Mouse (Mus musculus) neural tube, embryonic 14.5 days (tissue): ENCODE data around the gene Lin7a. TPM values are rescaled to one million over a fixed set of nuclear protein-coding genes. Genes with fewer than 3 reads are reported as not detected.

Experiments
- ATAC-seq: fragments of 200-750 bp; cut with Nextera tagmentation; 2 replicates; pipeline ENCODE4 v1.8.0; 2017; ENCODE audit warnings: low read depth, mild to moderate bottlenecking, moderate TSS enrichment, moderate library complexity
- H3K27ac ChIP-seq: fragments of 300-500 bp; sonication (generic); 2 replicates; pipeline ENCODE4 v1.5.1; 2014; ENCODE audit warnings: low read depth, mild to moderate bottlenecking, control low read depth, low read length, moderate library complexity, mixed read lengths
- H3K27me3 ChIP-seq: fragments of 300-500 bp; sonication (generic); 2 replicates; pipeline ENCODE4 v1.6.1; 2014; ENCODE audit warnings: low read length; ENCODE audit not compliant: control insufficient read depth, insufficient read depth
- H3K36me3 ChIP-seq: fragments of 300-500 bp; sonication (generic); 2 replicates; pipeline ENCODE4 v1.6.1; 2014; ENCODE audit warnings: low read length, mixed read lengths; ENCODE audit not compliant: control insufficient read depth, insufficient read depth
- H3K4me1 ChIP-seq: fragments of 300-500 bp; sonication (generic); 2 replicates; pipeline ENCODE4 v1.6.1; 2014; ENCODE audit warnings: low read length; ENCODE audit not compliant: control insufficient read depth, insufficient read depth
- H3K4me2 ChIP-seq: fragments of 300-500 bp; sonication (generic); 2 replicates; pipeline ENCODE4 v1.6.1; 2014; ENCODE audit warnings: mild to moderate bottlenecking, low read depth, low read length, control low read depth
- H3K4me3 ChIP-seq: fragments of 300-500 bp; sonication (generic); 2 replicates; pipeline ENCODE4 v1.5.1; 2014; ENCODE audit warnings: low read depth, low read length, control low read depth, mixed read lengths
- H3K9ac ChIP-seq: fragments of 300-500 bp; sonication (generic); replicated peaks from 2 replicates; pipeline ENCODE4 v1.6.1; 2014; ENCODE audit warnings: low read depth, mild to moderate bottlenecking, control low read depth, low read length, mixed read lengths
- H3K9me3 ChIP-seq: fragments of 300-500 bp; sonication (generic); 2 replicates; pipeline ENCODE4 v1.6.1; 2016; ENCODE audit warnings: low read length; ENCODE audit not compliant: control insufficient read depth
- WGBS: fragments of 180-500 bp; shearing (Covaris S2); extraction: QIAGEN DNeasy Blood & Tissue Kit; methylation state at CpG from one replicate; pipeline ENCODE4 v1.1.7; 2014; 5-methylcytosine and 5-hydroxymethylcytosine counted together
- polyA plus RNA-seq: library from polyadenylated mRNA; unstranded; fragments of >200 nt; fragmentation: Nextera tagmentation; extraction: Ambion mirVana; gene quantifications from 2 replicates; pipeline ENCODE4 v1.2.1, GENCODE M21; 2014

Gene Lin7a
- polyA plus RNA-seq, 1 experiment from 2014 or later, result 52.4 TPM

- 89% methylated on average over 7 of the region's 7 CpGs for WGBS
- no peaks in the 10 kb centered on the region for H3K36me3 ChIP-seq
- H3K27ac ChIP-seq, result no peak overlapping the region
- no peak overlapping the region for H3K4me3 ChIP-seq
- no peaks in the 10 kb centered on the region for H3K9me3 ChIP-seq
- H3K4me1 ChIP-seq, result no peaks in the 10 kb centered on the region
- H3K27me3 ChIP-seq, result no peaks in the 10 kb centered on the region
- no peak overlapping the region for H3K9ac ChIP-seq
- no peak for ATAC-seq
- H3K4me2 ChIP-seq, result no peak overlapping the region
These were observed 36.8 kb upstream of the Lin7a start for GRCm38 (mm10) chr10:107234421-107235400.

DNA sequence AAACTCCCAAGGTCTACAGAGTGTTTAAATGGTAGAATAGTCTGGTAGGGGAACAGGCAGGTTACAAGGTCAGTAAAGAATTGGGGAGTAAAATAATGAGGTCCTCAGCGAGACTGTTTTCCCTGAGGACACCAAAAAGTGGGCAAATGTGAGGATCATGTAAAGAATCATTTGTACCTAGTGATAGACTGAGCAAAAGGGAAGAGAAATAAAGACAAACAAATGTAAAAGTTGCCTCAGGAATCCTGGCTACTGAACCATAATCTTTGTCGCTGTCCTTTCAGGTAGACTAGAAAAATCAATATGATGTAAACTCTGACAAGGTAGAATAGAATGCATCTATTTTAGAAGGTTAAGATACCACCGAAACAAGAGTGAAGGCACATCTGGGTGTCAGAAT lies 36.0 kb upstream of the Lin7a start:
- H3K27me3 ChIP-seq, result no peaks in the 10 kb centered on the region
- no peak overlapping the region for H3K4me3 ChIP-seq
- 88% methylated on average over 3 of the region's 3 CpGs for WGBS
- H3K4me2 ChIP-seq, result no peak overlapping the region
- ATAC-seq, result no peak
- no peak overlapping the region for H3K27ac ChIP-seq
- H3K36me3 ChIP-seq, result no peaks in the 10 kb centered on the region
- no peaks in the 10 kb centered on the region for H3K9me3 ChIP-seq
- no peaks in the 10 kb centered on the region for H3K4me1 ChIP-seq
- no peak overlapping the region for H3K9ac ChIP-seq

GRCm38 (mm10) chr10:107236211-107236610 lies 35.3 kb upstream of the Lin7a start:
- H3K27ac ChIP-seq, result no peak overlapping the region

DNA sequence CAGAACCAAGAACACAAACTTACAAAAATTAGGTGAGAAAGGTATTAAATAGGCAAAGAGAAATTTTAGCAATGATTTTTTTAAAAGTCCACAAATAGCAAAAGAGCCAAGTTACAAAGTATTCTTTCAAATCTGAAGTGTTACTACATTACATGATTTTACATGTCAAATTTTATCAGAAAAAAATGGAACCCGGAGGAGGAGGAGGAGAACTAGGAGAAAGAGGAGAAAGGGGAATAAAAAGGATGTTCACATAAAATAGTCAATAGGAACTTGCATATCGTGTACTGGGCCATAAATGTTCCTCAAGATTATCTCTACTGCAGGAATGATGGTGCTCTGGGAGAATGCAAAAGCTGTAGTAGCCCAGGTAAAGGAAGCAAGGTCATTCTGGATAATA lies 34.4 kb upstream of the Lin7a start:
- Histone ChIP-seq H3K4me3 (no peak overlapping the region), H3K27ac (no peak overlapping the region), H3K36me3 (no peaks in the 10 kb centered on the region), H3K4me1 (no peaks in the 10 kb centered on the region), H3K4me2 (no peak overlapping the region), H3K27me3 (no peaks in the 10 kb centered on the region), H3K9ac (no peak overlapping the region), H3K9me3 (no peaks in the 10 kb centered on the region)
- WGBS, result 88% methylated on average over 2 of the region's 2 CpGs
- ATAC-seq, result no peak

More at GRCm38 (mm10) chr10:107236211-107236610, 35.3 kb upstream of the Lin7a start:
- Histone ChIP-seq H3K4me3 (no peak overlapping the region), H3K9me3 (no peaks in the 10 kb centered on the region), H3K4me1 (no peaks in the 10 kb centered on the region), H3K36me3 (no peaks in the 10 kb centered on the region), H3K27me3 (no peaks in the 10 kb centered on the region), H3K4me2 (no peak overlapping the region), H3K9ac (no peak overlapping the region)
- no peak for ATAC-seq
- 65% methylated on average over 4 of the region's 4 CpGs for WGBS

DNA sequence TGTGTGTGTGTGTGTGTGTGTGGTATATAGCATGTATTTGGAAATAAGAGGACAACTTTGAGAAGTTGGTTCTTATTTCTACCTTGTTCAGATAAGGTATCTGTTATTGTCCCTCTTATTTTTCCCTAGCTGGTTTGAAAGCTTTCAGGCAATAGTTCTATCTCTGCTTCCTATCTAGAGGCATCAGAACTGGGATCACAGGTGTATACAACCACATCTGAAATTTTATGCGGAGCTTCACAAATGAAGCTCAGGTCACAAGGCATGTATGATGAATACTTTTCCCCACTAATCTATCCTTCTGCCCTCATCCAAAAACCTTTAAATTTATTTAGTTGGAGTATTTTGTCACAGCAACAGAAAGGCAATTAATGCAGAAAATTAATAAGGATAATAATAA lies 33.8 kb upstream of the Lin7a start:
- no peak overlapping the region for H3K4me2 ChIP-seq
- H3K36me3 ChIP-seq, result no peaks in the 10 kb centered on the region
- H3K9me3 ChIP-seq, result no peaks in the 10 kb centered on the region
- WGBS, result 96% methylated on average over 1 of the region's 1 CpGs
- no peak overlapping the region for H3K4me3 ChIP-seq
- no peak overlapping the region for H3K9ac ChIP-seq
- H3K27me3 ChIP-seq, result no peaks in the 10 kb centered on the region
- no peak overlapping the region for H3K27ac ChIP-seq
- no peaks in the 10 kb centered on the region for H3K4me1 ChIP-seq
- no peak for ATAC-seq

- no peak overlapping the region for H3K4me3 ChIP-seq
- no peak for ATAC-seq
- no peaks in the 10 kb centered on the region for H3K36me3 ChIP-seq
- no peak overlapping the region for H3K27ac ChIP-seq
- H3K9ac ChIP-seq, result no peak overlapping the region
- H3K9me3 ChIP-seq, result no peaks in the 10 kb centered on the region
- H3K4me1 ChIP-seq, result no peaks in the 10 kb centered on the region
- no peaks in the 10 kb centered on the region for H3K27me3 ChIP-seq
- H3K4me2 ChIP-seq, result no peak overlapping the region
- WGBS, result 80% methylated on average over 2 of the region's 2 CpGs
These were observed 33.2 kb upstream of the Lin7a start for GRCm38 (mm10) chr10:107238151-107238860.

DNA sequence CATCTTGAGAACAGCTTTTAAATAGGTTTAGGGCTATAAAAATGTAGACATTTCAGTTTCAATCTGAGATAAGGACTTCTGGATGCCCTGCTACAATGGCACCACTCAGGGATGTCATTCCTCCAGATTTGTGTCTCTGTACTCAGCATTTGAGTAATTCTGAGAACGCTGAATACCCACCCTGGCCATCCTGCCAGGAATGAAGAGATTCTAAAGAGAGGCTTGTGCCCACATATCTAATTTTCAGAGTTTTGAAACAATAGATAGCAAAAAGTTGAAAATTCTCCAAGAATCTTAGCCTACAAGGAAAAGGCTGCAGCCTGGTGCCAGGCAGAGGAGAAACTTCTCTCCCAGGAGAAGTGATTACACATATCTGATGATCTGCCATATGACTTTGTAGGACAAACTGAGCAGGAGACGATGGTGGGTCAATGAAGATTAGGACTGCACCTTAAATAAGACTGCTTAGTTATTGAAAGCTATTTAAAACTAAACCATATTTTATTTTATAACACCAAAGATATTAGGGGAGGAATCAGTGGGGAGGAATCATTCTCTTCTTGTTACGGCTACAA lies 32.5 kb upstream of the Lin7a start:
- no peak for ATAC-seq
- no peaks in the 10 kb centered on the region for H3K36me3 ChIP-seq
- no peaks in the 10 kb centered on the region for H3K4me1 ChIP-seq
- no peak overlapping the region for H3K27ac ChIP-seq
- no peak overlapping the region for H3K9ac ChIP-seq
- H3K9me3 ChIP-seq, result no peaks in the 10 kb centered on the region
- H3K4me3 ChIP-seq, result no peak overlapping the region
- WGBS, result 79% methylated on average over 3 of the region's 3 CpGs
- H3K27me3 ChIP-seq, result no peaks in the 10 kb centered on the region
- H3K4me2 ChIP-seq, result no peak overlapping the region

GRCm38 (mm10) chr10:107239651-107240330 lies 31.7 kb upstream of the Lin7a start:
- Histone ChIP-seq H3K9me3 (no peaks in the 10 kb centered on the region), H3K9ac (no peak overlapping the region), H3K4me3 (no peak overlapping the region), H3K27me3 (no peaks in the 10 kb centered on the region), H3K27ac (no peak overlapping the region), H3K4me1 (no peaks in the 10 kb centered on the region), H3K4me2 (no peak overlapping the region), H3K36me3 (no peaks in the 10 kb centered on the region)
- no peak for ATAC-seq
- WGBS, result 78% methylated on average over 2 of the region's 2 CpGs
